Mouse (Mus musculus) thymus, postnatal 14 days (tissue): ENCODE data around the gene Csrnp1.
"Not testable (repeated sequence)": the region's sequence is repeated elsewhere in the genome, so short reads cannot be mapped to it uniquely, and the experiment has no call there.

Experiments used
- DNase-seq: peaks from one replicate; pipeline ENCODE4 v3.0.0; 2021

The Csrnp1 gene

GRCm38 (mm10) chr9:119984536-119985011 is at the start of gene Csrnp1:
Gene Csrnp1, minus strand, starts transcription at chr9:119984658.
- DNase-seq: peak; percentile 58

GRCm38 (mm10) chr9:120032710-120033109 is 48.3 kb upstream of the Csrnp1 start:
- no peak for DNase-seq

- DNase-seq: peak; percentile 67
These were observed 46.0 kb upstream of the Csrnp1 start for GRCm38 (mm10) chr9:120030421-120030820.

GRCm38 (mm10) chr9:120029880-120030279 is 45.4 kb upstream of the Csrnp1 start:
- no peak for DNase-seq

- peak; percentile 64 for DNase-seq
These were observed 43.1 kb upstream of the Csrnp1 start for GRCm38 (mm10) chr9:120027401-120028151.

- no peak for DNase-seq
These were observed 40.2 kb upstream of the Csrnp1 start for GRCm38 (mm10) chr9:120024625-120025024.

- DNase-seq: no peak
These were observed 39.7 kb upstream of the Csrnp1 start for GRCm38 (mm10) chr9:120024171-120024570.

GRCm38 (mm10) chr9:120023086-120023811 is 38.8 kb upstream of the Csrnp1 start, which contains the start of gene Xirp1:
Gene Xirp1, minus strand, starts transcription at chr9:120023598.
- DNase-seq: no peak

- DNase-seq: no peak
These were observed 36.7 kb upstream of the Csrnp1 start for GRCm38 (mm10) chr9:120021164-120021563.

- DNase-seq: peak; percentile 82
These were observed 35.9 kb upstream of the Csrnp1 start for GRCm38 (mm10) chr9:120020285-120020890.

- DNase-seq: no peak
These were observed 32.5 kb upstream of the Csrnp1 start for GRCm38 (mm10) chr9:120016956-120017355.

GRCm38 (mm10) chr9:120014828-120015227 is 30.4 kb upstream of the Csrnp1 start:
- no peak for DNase-seq

GRCm38 (mm10) chr9:120013251-120013820 is 28.9 kb upstream of the Csrnp1 start:
- no peak for DNase-seq

GRCm38 (mm10) chr9:120012781-120013180 is 28.3 kb upstream of the Csrnp1 start:
- DNase-seq: no peak

- DNase-seq: not testable (repeated sequence)
These were observed 27.7 kb upstream of the Csrnp1 start for GRCm38 (mm10) chr9:120012161-120012560.

GRCm38 (mm10) chr9:120011533-120011932 is 27.1 kb upstream of the Csrnp1 start:
- peak; percentile 73 for DNase-seq

GRCm38 (mm10) chr9:120010781-120011511 is 26.5 kb upstream of the Csrnp1 start:
- peak; percentile 98 for DNase-seq

GRCm38 (mm10) chr9:120009871-120010270 is 25.4 kb upstream of the Csrnp1 start:
- DNase-seq: no peak

GRCm38 (mm10) chr9:120009226-120009841 is 24.9 kb upstream of the Csrnp1 start:
- DNase-seq: no peak

- no peak for DNase-seq
These were observed 23.4 kb upstream of the Csrnp1 start for GRCm38 (mm10) chr9:120007833-120008232.

- no peak for DNase-seq
These were observed 21.5 kb upstream of the Csrnp1 start for GRCm38 (mm10) chr9:120005936-120006335.

GRCm38 (mm10) chr9:120002893-120003292 is 18.4 kb upstream of the Csrnp1 start:
- no peak for DNase-seq
